Mouse (Mus musculus): ENCODE measurements around the gene Dpep2nb.

Dpep2nb gene

DNA sequence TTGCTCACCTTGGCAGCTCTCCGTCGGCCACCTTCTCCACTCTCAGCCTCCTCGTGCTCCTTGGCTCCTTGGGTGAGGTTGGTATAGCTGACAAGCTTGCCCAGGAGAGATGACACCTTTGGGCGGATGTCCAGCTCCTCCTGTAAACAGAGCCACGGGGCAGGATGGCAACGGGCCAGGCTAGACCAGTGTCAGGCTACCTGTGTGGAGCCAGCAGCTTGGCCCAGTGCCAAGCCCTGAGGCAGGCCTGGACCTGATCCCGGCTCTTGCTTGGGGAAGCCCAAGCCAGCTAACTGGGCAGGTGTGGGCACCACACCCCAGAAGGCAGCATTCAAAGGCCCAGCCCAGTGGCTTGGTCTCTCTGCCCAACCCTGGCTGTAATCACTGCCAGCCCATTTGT is 46.4 kb downstream of the Dpep2nb start:
- peak; percentile 89 for DNase-seq

DNA sequence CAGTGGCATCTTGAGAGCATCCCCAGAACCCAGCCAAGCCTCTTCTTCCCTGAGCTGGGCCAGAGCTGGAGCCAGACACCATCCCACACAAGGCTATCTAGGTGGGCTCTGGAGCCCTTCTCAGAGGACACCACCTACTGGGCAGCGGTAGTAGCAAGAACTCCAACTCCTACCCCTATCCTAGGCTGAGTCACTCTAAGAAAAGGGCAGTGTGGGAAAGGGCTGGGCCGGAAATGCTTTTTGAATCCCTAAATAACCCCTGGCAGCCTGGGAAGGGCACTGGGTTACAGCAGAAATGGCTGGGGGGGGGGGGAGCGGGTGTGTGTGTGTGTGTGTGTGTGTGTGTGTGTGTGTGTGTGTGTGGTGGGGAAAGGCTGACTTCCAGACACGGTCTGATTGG is 48.0 kb downstream of the Dpep2nb start:
- peak; percentile 70 for DNase-seq

DNA sequence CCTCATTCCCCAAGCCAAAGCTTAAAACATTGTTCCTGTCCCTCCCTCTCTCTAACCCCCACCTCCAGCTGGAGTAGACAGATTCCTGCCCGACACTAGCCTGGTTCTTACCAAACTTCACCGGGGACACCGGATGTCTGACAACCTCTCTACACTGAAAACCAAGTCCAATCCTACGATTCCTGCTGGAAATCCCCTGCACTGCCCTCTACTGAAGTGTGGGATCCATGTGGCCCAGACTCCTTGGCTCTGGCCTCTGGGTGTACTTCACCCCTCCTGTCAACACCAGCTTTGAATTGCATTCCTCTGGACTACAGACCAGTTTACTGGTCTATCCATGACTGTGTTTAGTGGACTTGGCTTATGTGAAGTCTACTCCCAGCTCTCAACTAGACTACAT is 49.2 kb downstream of the Dpep2nb start:
- DNase-seq = no peak

DNA sequence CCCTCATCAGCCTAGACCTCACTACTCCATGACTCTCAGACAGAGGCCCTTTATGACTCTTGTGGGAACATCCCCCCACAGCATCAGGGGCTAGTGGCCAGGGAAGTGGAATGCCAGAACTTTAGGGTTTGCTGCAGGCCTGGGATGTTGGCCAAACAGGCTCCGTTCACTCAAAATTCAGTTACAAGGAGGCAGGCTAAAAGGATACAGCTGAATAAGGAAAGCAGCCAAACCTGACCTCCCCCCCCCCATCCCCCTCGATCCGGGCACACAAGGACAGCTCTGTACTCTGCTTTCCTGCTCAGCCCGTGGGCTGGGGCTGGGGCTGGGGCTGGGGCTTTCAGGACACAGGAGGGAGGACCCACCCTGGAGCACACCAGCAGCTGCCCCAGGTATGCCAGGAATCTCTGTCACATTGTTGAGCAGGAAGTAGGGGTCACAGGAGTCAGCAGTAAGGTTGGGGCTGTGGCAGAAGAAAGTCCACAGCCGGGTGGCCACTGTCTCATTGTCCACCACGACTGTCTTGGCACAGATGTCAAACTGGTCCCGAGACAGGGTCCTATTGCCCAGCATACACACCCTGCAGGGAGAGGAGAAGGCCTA is 54.6 kb downstream of the Dpep2nb start:
- peak; percentile 38 for DNase-seq

DNA sequence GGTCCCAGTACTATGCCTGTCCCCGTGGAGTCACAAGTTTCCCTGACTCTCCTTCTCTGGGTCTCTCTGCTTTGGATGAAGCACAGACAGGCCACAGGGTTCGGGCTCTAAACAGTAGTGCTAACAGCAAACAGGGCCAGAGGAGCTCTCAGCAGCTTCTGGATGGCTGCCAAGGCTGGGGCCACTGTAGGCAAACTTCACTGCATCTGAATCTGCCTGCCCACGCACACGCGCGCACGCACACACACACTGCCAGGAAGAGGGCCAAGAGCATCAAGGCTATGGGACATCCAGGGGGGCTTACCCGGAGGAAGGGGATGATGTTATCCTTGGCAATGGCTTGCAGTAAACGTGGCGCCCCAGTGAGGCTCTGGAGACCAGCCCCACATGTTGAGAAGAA is 56.4 kb downstream of the Dpep2nb start:
- no peak for DNase-seq

Measured in kidney, adult 11 months (tissue).